Mouse (Mus musculus): Measurements from ENCODE around the gene Cela3b.

Cela3b gene

DNA sequence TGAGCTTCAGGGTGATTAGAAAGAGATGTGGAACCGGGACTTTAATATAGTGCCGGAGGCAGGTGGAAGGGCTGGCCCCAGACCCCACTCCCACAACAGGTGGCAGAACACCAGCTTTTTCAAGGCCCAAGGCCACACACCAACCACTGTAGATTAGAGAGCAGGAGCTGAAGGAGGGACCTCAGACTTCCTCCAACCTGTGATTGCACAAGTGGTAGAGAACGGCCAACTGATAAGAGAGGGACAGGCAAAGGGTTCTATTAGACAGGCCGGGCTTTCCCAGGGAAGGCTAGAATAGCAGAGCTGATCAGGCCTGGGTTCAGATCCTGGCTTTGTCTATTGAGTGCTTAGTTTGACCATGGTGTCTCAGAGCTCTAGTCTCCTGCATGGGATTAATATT lies at the start of gene Cela3b:
Gene Cela3b (minus strand): TSS at position 39 of the 400 bp plus-strand sequence.
- DNase-seq (ENCODE audit: low read depth, low spot score): no peak

DNA sequence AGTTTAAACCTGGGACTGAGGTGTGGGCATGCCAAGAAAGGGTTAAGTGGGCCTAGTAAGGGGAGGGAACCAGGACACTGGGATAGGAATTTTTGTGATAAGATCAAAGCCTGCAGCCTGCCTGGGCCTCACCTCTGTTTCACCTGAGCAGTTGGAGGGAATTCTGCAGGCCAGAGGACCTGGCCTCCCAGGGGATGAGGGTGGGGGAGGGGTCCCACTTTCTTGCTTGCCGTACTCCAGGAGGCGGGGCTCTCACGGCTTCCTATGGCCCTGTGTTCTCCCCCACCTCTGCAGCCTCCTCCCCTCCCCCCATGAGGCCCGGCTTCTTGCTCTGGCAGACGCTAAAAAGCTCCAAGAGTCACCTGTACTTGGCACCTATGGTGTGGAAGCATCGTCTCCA lies 49.4 kb upstream of the Cela3b start:
- DNase-seq (ENCODE audit: low read depth, low spot score): no peak

DNA sequence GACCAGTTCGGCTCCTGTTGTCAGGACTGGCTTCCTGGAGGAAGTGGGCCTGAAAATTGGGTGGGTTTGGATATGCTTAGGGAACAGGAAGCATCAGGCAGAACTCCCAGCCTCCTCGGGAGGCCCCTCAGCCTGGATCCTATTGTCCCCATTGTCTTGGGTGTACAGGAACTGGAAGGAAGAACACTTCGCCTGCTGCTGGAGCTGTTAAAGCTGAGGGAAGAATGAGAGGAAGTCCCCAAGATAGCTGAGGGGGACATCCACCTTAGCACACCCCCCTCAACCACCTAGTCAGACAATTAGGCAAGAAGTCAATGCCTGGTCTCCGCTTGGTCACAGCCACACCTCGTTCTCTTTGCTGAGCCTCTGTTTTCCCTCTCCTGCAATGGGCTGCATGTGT lies 48.0 kb upstream of the Cela3b start:
- no peak for DNase-seq (ENCODE audit: low read depth, low spot score)

DNA sequence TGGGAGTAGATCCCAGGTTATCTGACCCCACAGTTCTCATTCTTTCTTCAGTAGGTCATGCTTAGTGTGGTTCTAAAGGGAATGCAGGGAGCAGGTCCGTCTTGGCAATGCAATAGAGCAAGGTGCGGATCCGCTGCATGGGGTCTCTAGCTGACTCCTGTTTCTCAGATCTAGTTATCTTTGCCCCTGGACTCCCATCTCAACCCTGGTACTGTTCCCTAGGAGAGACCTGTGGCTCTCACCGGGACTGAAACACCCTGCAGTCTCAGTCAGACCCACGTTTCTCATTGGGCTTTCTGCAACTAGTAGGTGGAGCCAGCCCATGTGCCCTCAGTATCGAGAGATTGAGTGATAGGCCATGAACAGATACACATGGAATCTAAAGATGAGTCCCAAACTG lies 47.3 kb upstream of the Cela3b start:
- no peak for DNase-seq (ENCODE audit: low read depth, low spot score)

DNA sequence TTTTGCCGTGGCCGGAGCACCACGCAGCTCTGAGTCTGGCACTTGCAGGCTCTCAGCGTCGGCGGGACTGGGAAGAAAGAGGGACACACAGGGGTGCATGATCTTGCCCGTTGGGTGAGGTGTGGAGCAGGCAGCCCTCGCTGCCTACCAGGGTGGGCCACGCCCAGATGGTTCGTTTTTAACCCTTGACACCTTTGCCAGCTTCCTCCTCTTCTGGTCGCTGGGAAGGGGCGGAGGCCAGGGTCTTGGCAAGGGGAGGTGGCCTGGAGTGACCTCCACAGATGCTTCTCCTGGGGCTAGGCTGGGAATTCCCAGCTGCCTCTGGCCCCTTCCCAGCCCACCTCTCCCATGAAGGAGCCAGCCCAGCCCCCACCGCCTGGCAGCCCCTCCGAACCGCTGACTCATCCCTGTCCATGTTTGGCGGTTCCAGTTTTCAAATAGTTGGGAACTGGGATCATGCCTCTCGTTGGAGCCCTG lies 46.5 kb upstream of the Cela3b start:
- no peak for DNase-seq (ENCODE audit: low read depth, low spot score)

DNA sequence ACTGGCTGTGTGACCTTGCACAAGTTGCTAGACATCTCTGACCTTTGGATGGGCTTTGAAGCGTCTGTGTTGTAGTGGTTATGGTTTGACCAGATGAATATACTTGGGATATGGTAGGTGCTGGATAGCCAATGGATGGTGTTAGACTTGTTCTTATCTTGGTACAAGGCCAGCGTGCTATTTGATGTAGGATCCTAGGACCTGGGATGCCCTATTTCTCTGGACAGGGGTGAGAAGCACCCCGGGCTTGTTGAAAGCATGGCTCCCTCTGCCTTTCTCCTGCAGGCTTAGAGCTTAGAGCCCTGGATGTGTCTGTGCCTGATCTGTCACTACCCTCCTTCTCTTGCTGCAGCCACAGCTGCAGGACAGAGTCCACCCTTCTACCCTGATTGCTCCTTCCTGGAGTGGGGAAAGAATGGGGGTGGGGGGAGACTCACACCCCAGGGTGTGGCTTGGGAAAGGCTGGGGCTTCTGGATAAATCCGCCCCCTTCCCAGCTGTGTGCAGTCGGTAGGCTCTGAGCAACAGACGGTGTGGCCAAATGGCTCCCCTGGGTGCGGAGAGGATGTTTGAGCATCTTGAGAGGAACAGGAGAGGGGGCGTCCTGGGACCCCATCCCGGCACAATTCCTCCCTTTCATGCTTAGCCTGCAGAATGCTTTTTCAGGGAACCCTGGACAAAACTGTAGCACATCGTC lies 45.9 kb upstream of the Cela3b start:
- no peak for DNase-seq (ENCODE audit: low read depth, low spot score)

DNA sequence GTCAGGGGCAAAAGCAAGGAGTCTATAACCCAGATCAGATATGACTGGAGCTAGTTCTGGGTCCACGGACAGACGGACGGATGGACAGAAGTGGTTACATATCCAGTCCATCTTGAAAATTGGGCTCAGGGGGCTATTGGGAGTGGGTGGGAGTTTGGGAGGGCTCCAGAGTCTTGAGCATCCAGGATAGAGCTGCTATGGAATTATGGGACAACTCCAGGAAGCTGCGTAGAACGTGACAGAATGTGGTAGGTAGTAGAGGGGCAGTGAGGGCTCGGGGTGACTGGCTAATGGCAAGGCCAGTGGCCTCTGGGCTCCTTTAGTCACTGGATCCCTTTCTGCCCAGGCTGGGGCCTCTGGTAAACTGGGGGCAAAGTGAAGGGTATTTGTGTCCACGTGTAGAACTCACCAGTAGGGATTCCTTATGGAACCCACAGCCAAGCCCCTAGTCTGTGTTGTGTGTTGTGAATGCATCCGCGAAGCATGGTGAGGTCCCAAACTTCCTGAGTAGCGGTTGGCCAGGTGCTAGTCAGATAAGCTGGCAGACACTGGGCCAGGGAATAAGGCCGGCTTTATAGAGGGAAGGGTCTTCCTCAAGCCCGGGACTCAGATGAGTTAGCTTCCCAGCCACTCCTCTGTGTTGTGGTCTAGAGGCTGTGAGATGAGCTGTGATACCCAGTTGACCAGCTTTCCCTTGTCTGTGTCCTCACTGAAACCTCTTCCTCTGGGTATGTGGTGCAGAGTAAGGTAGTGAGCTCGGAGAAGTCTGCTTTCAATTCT lies 45.1 kb upstream of the Cela3b start:
- DNase-seq (ENCODE audit: low read depth, low spot score): no peak

DNA sequence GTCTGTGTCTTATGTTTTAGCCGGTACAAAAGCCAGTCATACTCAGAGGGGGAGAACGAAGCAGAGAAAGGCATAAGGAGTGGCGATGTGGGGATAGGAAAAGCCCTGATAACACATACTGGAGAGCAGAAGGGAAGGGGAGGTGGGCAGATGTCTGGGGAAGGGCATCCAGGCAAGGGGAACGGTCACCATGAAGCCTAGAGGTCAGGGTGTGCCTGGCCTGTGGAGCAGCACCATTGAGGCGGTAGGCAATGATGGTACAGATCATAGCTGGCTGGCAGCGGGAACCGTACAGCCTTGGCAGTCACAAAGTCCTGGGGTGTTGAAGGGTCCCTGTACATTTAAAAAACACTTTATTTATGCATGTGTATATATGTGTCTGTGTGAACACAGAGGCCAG lies 44.4 kb upstream of the Cela3b start:
- no peak for DNase-seq (ENCODE audit: low read depth, low spot score)

DNA sequence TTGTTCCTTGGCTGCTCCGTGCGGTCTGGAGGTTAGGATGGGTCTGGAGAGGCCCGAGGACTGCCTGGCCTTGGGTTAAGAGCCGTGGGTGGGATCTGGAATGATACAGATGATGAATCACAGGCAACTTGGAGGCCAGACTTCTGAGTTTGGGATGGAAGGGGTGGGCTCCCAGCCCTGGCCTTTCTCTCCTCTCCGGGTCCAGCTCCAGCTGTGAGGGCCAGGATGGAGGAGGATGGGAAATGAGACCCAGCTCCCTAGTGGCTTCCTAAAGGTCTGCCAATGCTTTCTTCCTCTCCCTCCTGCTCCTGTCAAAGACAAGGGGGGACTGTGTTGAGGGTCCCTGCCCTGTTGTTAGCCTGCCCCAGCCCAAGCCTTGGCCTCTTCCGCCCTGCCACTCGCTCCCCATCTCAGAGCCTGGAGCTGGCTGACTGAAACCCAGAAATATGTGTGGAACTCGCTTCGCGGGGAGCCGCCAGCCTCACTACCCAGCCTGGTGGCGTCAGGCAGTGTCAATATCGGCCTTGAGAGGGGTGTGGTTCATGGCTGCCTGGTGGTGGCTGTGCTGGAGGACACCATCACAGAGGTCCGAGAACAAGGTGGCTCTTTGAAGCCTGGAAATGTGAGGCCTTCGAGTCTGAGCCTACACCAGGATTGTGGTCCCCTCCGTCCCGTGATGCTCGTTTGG lies 43.5 kb upstream of the Cela3b start:
- DNase-seq (ENCODE audit: low read depth, low spot score): no peak

DNA sequence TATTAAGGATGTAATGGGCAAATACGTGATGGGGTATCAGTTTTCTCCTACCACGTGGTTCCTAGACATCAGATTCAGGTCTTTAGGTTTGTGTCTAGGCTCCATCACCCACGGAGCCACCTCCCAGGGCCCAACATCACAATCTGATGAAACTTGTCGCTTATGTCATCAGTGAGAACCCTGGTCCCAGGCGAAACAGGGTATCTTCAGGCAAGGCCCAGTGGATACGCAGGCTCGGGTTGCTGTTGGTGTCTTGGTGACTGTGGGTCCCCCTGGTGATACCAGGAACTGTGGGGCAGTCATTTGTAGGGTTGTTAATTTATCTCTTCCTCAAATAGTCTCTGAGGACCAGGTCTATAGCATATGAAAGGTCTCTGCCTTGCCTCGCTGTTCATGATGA lies 42.9 kb upstream of the Cela3b start:
- DNase-seq (ENCODE audit: low read depth, low spot score): no peak

DNA sequence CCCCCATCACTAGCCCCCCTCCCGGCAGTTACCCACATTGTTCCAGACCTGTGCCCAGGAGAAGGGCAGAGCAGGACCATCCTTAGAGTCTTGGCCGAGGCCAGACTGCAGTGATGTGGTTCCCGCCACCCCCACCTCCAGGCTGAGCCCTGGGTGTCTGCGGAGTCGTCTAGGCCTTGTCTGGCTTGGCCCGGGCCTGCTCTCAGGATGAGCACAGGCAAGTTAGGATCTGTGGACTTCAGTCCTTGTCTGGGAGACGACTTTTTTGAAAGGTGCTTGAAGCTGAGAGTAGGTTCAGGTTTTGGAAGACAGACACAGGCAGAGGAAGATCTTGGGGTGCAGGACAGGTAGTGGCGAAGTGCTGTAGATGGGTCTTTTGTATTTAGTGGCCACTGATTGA lies 41.0 kb upstream of the Cela3b start:
- DNase-seq (ENCODE audit: low read depth, low spot score): no peak

DNA sequence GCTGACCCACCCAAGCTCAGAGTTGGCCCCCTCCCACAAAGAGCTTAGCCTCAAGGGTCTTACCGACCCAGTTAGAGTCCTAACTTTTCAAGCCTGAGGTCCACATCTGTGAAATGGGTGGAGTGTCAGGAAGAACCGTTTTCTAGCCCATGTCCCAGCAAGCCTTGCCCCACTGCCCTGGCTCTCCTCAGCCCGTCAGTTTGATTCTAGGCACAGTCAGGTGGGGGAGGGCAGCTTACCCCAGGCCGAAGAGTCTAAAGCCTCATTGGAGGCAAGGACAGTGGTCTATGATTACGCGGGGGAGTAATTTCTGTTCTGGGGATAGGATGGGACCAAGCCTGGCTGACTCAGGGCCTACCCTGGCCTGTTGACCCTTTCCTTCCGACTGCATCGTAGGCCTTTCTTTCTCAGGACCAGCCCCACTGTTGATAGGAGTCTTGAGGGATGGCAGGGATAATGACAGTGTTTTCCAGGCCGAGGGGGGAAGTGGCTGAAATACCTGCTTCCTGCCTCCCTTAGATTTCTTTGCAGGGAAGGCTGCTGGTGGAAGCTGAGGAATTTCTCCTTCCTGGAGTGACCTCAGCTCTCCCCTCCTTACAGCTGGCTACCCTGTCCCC lies 40.5 kb upstream of the Cela3b start:
- DNase-seq (ENCODE audit: low read depth, low spot score): no peak

DNA sequence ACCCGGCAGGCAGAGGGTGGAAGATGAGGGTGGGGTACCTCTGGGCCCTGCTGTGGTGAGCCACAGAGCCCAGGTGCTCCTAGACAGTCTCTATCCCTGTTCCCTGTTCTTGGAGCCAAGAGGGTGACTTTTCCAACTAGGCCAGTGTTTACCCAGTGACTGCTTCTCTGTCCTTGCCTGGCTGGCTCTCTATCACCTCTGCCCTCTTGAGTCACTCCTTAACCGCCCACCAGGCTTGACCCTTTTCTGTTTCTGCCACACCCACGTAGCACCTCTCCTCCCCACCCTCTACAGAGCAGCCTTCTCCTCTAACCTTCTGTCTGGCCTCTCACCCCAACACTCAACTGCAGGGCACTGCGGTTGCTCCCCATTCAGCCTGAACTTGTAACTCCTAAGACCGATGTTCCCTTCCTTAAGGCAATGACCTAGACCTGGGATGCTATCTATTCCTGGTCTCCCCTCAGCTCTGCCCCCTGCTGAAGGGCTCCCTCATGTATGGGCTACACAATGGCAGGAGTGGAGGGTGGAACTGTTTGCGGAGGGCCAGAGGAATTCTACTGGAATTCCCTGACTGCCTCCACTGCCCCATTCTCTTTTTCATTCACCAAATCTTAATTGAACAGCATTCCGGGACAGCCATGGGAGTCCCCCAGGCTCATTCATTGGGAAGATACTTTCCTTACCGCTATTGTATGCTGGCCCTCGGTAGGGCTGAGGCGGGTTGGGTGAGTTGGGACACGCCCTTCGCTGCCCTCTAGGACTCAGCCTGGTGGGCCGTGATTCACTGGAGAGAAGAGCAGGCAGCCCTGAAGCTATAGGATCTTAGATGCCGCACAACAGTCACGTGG lies 39.7 kb upstream of the Cela3b start:
- no peak for DNase-seq (ENCODE audit: low read depth, low spot score)

DNA sequence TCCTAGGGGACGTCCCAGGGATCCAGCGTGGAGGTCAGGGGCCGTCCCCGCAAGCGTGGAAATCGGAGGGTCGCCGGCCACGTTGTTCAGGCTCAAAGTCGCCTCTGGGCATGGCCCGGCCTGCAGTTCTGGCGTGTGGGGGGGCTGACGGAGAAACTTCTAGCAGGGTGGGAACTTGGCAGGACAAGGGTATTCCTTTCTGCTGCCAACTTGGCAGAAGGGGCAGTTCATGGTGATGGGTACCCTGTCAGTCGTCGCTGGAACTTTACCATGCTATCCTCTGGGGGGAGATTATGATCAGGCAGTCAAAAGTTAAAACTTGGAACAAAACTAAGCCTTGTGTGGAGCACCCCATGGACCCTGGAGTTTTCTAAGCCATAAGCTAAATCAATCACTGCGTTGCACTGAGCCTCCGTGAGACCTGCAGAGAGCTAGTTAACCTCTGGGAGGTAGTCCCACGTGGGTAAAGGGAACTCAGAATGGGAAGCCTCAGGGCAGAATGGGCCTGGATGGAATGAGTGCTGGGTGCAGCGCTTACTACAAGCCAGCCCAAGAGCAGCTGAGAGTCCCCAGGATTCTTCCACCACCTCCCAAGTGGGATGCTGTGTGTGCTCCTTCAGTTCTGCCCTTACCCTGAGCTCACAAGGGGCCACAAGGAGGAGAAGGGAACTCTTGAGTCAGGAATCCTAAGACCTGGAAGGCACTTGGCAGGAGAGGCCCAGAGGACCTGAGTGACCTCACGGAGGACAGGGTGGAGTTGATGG lies 38.9 kb upstream of the Cela3b start:
- DNase-seq (ENCODE audit: low read depth, low spot score): no peak

DNA sequence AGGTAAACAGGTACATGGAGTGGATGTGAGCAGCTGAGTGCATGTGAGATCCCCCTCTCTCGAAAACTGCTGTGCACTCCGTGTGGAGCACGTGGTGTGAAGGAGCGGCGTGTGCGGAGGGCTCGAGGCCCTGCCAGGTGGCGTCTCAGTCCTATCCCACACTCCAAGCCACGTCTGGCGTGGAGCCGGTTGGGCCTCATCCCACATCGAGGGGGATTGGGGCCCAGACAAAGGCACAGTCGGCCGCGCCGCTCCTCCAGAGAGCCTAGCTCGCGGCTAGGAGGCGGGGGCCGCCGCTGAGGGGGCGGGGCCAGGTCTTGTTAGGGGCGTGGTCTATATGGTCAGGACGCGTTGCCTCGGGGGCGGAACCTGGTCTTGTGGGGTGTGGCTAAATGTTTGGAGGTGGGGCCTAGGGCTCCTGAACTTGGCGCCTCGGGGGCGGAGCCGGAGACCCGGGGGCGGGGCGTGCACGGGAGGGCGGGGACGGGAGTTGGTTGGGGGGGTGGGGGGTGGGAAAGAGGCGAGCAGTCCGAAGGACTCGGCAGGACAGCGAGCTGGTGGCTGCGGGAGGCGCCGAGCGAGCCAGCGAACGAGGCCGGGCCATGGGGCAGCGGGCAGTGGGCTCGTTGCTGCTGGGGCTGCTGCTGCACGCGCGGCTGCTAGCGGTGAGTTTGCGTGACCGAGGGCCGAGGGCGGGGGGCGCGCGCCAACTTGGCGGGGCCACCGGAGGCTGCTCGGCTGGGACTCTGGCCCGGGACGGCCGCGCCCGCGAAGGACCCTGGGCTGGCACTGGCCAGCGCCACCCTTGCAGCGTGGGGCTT lies 38.1 kb upstream of the Cela3b start, which contains the start of gene Hspg2:
Gene Hspg2 (plus strand): TSS at position 510 of the 821 bp plus-strand sequence.
- DNase-seq (ENCODE audit: low read depth, low spot score): peak; percentile 64

DNA sequence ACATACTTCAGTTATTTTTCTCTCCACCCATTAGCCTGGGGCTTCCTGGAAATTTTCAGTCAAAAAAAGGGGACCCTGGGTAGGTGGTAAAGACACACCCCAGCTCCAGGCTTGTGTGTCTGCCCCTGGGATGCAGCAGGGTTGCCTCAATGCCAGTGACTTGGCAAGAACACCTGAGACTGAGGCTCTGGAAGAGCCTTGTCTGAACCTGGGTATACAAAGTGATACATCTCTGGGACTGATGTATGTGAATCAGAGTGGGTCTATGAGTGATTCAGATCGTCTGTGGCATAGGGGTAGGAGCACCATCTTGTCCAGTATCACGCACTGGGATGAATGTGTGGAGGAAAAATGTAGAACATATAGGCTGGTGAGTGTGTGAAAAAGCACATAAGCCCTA lies 37.2 kb upstream of the Cela3b start:
- DNase-seq (ENCODE audit: low read depth, low spot score): no peak

DNA sequence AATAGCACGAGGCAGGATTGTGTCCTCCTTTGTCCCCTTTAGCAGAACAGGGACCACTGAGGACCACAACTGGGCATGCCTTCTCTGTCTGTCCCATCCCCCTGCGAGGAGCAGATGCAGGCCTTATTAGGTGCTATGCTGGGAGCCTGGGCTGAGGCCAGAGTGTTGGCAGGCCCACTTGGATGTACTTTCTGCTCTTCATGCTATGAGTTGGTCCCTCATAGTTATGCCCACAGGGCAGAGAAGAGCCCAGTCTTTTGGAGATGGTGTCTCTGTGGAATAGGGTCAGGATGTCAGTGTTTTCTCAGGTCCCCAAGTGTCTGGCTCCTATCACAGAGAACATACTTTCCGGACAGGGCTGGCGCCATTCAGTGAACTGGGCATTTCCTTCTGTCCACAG lies 36.7 kb upstream of the Cela3b start:
- no peak for DNase-seq (ENCODE audit: low read depth, low spot score)

DNA sequence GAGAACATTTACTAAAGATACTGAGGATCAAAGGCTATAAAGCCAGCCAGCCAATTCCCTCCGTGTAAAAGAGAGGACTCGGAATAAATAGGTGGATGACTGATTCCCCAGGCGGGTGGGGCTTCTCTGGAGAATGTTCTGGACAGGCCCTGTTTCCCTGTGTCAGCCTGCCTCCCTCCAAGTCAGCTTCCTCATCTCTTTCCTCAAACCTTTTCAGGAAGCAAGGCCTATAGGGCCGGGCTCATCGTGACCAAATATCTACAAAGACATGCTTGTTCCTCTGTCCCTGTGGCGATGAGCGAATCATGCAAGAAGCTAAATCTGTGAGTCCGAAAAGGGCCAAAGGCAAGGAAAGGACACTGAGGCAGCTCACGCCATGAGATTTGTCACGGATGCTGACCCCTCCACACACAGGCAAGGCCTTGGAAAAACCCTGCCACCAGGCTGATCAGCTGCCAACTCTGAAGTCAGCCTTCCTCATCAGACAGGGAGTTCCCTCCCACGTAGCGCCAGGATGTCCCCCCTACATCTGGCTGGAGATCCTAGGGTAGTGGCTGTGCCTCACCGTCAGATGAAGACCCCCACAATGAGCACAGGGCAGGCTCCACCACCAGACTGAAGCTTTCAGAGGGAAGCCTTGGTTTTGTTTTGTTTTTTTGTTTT lies 34.9 kb upstream of the Cela3b start:
- DNase-seq (ENCODE audit: low read depth, low spot score): no peak

All from retina, adult 2 months (tissue).